In genomic region chr2:166564455-166564854, GRCm38 (mm10) we compare ENCODE assay signal across 8 mouse cellular contexts.
DNase-seq lines count a peak whose midpoint lies in the region; ATAC-seq lines count a peak whose summit lies in the region.

No protein-coding gene starts in this region.

- H3K9ac ChIP-seq in embryonic facial prominence, embryonic 13.5 days = 0 out of 2 replicates have a peak overlapping the region, but pooled peaks have one; percentile 6
- peak overlapping the region; percentile 35; the same call in 1 of the 2 replicates for H3K9ac ChIP-seq in heart, embryonic 16.5 days (ENCODE audit: low read length)

- H3K4me2 ChIP-seq in embryonic facial prominence, embryonic 13.5 days = peak overlapping the region; percentile 48
- peak overlapping the region; percentile 56 for H3K4me2 ChIP-seq in heart, embryonic 16.5 days (ENCODE audit: low read depth, low read length)

- peaks cover 22% of the 10 kb centered on the region for H3K4me1 ChIP-seq in embryonic facial prominence, embryonic 13.5 days
- peaks cover 5% of the 10 kb centered on the region for H3K4me1 ChIP-seq in heart, embryonic 16.5 days (ENCODE audit: control insufficient read depth, insufficient read depth, low read length)

- 0 out of 2 replicates have a peak, but pooled peaks cover 3% of the 10 kb centered on the region for H3K27me3 ChIP-seq in embryonic facial prominence, embryonic 13.5 days
- no peaks in the 10 kb centered on the region for H3K27me3 ChIP-seq in heart, embryonic 16.5 days (ENCODE audit: control insufficient read depth, insufficient read depth, low read length)

- WGBS in embryonic facial prominence, embryonic 13.5 days = 4% methylated on average over 11 of the region's 11 CpGs
- WGBS in heart, embryonic 16.5 days = 6% methylated on average over 11 of the region's 11 CpGs

- H3K36me3 ChIP-seq in embryonic facial prominence, embryonic 13.5 days = peaks cover 39% of the 10 kb centered on the region
- 0 out of 2 replicates have a peak, but pooled peaks cover 2% of the 10 kb centered on the region for H3K36me3 ChIP-seq in heart, embryonic 16.5 days (ENCODE audit: control insufficient read depth, insufficient read depth)

- H3K9me3 ChIP-seq in embryonic facial prominence, embryonic 13.5 days = no peaks in the 10 kb centered on the region; the same call in 1 of the 2 replicates
- H3K9me3 ChIP-seq in heart, embryonic 16.5 days (replicated peaks; ENCODE audit: control insufficient read depth, low read length) = no peaks in the 10 kb centered on the region

- peak; percentile 51 for ATAC-seq in activated CD4-positive, CD25-positive, alpha-beta regulatory T cell, adult 4 months
- ATAC-seq in embryonic facial prominence, embryonic 13.5 days (ENCODE audit: insufficient number of reproducible peaks, insufficient read depth, low FRiP score, low TSS enrichment, low read depth) = 0 out of 2 replicates have a peak, but pooled peaks have one; percentile 35
- ATAC-seq in heart, embryonic 16.5 days (replicated peaks; ENCODE audit: extremely low read depth, insufficient read depth, low FRiP score) = peak; percentile 64

- DNase-seq in CD8-positive naive resting alpha-beta T cell, adult 2 months (ENCODE audit: low read depth in 2 of 2, low spot score in 2 of 2) = peak; percentile 53 to 63
- DNase-seq in kidney, postnatal 4 days = peak; percentile 83 to 84
- peak; percentile 74 for DNase-seq in lung, postnatal 36 days
- peak; percentile 90 for DNase-seq in retina, embryonic 14.5 days (ENCODE audit: low spot score)
- peak; percentile 56 for DNase-seq in urinary bladder, adult 2 months (ENCODE audit: low spot score)

- 0 out of 2 replicates have a peak overlapping the region, but pooled peaks have one; percentile 7 for H3K4me3 ChIP-seq in embryonic facial prominence, embryonic 13.5 days
- peak overlapping the region; percentile 20; the same call in 1 of the 2 replicates for H3K4me3 ChIP-seq in heart, embryonic 16.5 days (ENCODE audit: low read length)

- no peak overlapping the region; the same call in 1 of the 2 replicates for H3K27ac ChIP-seq in embryonic facial prominence, embryonic 13.5 days
- no peak overlapping the region for H3K27ac ChIP-seq in heart, embryonic 16.5 days (ENCODE audit: low read length)
